Mouse (Mus musculus) brain, embryonic 14.5 days (tissue): ENCODE results near the gene Cblb.

Source experiments
- CTCF ChIP-seq: fragments of 200-500 bp; IDR thresholded peaks from 2 replicates; pipeline ENCODE4 v1.5.1; 2012; ENCODE audit warnings: inconsistent platforms, mild to moderate bottlenecking, moderate library complexity, borderline replicate concordance; ENCODE audit not compliant: insufficient read depth, insufficient read length; ENCODE audit errors: extremely low read depth
- POLR2A ChIP-seq: fragments of 200-500 bp; IDR thresholded peaks from 2 replicates; pipeline ENCODE4 v1.6.1; 2012; ENCODE audit warnings: mild to moderate bottlenecking, inconsistent platforms, borderline replicate concordance; ENCODE audit not compliant: poor library complexity, insufficient read depth, insufficient read length, severe bottlenecking; ENCODE audit errors: extremely low read depth

- TF ChIP-seq CTCF (no peak), POLR2A (no peak)
Observed at GRCm38 (mm10) chr16:52052734-52053133, 21.7 kb downstream of the Cblb start.
